Mouse (Mus musculus) cerebellum, postnatal 14 days (tissue): ENCODE data around the gene Svep1.

Experiments used
- DNase-seq, 2 experiments: peaks; one replicate each; pipeline ENCODE4 v3.0.0; 2021; ENCODE audit warnings: mixed read lengths in 2 of 2

Gene Svep1

DNA sequence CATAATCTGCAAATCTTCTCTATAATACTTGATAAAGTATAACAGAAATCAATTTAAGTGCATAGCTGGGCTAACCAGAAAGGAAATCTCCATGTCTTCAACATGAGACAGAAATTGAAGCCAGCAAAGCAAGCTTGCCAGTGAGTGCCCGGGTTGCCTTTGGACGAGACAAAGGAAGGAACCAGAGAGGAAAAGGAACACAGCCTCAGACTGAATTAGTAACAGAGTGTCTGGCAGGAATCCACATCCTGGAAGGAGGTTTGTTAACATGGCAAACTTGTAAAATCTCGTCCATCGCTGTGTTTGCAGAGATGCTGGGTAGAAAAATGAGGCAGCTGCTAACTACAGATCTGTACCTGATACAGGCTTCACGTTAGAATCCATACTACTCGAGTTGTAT is 128.7 kb downstream of the Svep1 start:
- peak; percentile 11 to 40 for DNase-seq

DNA sequence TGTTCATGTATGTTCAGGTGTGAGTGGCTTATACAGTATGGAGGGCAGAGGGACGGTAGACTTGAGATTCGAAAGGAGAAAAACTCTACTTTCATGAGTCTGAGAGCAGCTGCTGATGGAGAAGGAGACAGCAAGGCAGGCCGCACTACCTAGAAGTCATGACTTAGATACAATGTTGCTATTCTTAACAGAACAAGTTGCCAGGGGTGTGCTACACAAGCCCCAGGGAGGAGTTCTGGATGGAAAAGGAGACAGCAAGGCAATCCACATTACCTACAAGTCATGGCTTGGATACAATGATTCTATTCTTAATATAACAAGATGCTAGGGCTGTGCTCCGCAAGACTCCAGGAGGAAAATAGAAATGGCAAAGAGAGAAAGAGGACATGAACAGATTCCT is 129.1 kb downstream of the Svep1 start:
- no peak for DNase-seq

GRCm38 (mm10) chr4:58072888-58073287 is 133.8 kb downstream of the Svep1 start:
- no peak for DNase-seq

- DNase-seq = peak in 1 of 2 experiments; percentile 19
These were observed 137.8 kb downstream of the Svep1 start for GRCm38 (mm10) chr4:58068886-58069285.

DNA sequence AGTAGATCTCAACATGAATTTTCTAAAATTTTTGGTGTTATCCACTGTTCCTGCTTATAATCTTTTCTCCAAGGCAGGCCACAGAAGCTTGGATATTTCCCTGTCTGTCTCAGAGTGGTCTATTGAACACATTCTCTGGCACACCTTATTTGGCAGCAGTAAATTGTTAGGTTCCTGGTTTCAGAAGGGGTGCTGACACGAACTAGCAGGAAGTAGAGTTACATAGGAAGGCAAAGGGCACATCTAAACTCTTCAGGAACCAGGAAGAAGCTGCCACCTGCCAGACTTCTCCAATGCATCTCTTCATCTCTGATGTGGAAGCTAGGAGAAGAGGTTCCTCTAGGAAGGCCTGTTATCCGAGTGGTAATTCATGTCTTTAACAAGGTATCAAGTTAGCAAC is 141.9 kb downstream of the Svep1 start:
- DNase-seq = no peak

DNA sequence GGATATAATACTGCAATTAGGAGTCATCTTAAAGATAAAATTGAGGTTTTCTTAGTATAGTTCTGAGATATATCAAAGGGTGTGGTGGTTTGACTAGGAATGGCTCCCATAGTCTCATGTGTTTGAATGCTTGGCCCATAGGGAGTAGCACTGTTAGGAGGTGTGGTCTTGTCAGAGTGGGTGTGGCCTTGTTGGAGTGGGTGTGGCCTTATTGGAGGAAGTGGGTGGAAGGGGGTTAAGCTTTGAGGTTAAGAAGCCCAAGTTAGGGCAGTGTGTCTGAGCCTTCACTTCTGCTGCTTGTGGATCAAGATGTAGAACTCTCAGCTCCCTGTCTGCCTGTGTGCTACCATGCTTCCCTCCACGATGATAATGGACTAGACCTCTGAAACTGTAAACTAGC is 143.7 kb downstream of the Svep1 start:
- DNase-seq = no peak

- no peak for DNase-seq
These were observed 151.0 kb downstream of the Svep1 start for GRCm38 (mm10) chr4:58055653-58056052.

DNA sequence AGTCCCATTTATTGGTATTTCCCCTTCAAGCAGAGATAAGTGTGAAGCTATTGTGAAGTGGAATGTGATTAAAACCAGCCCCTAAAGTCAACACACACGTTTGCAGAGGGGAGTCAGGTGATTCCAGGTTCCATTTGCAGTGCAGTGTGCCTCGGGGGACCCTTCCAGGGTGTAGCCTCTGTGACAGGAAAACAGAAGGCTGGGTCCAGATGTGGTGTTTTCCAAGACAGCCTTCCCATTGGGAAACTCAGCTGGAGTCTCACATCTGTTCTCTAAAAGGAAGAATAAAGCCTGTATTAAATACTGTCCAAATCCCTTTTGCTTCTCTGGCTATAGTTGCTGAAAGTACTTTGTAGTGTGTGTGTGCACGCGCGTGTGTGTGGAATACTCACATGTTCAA is 152.2 kb downstream of the Svep1 start:
- DNase-seq = no peak

- no peak for DNase-seq
These were observed 155.9 kb downstream of the Svep1 start for GRCm38 (mm10) chr4:58050746-58051145.

- no peak for DNase-seq
These were observed 156.4 kb downstream of the Svep1 start for GRCm38 (mm10) chr4:58050276-58050675.

GRCm38 (mm10) chr4:58044833-58045232 is 161.8 kb downstream of the Svep1 start:
- DNase-seq = no peak

DNA sequence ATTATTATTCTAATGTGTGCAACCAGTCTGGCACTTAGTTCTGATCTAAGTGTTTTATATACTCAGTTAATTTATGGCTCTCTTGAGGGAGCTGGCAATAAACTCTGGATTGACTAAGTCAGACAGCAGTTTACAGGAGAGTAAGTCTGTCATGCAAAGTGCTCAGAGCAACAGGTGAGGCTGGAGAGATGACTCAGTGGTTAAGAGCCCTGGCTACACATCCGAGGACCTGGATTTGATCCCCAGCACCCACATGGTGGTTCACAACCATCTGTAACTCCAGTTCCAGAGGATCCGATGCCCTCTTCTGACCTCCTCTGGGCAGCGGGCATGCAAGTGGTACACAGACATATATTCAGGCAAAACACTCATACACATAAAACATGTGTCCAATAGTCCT is 162.3 kb downstream of the Svep1 start:
- no peak for DNase-seq

GRCm38 (mm10) chr4:58040093-58040492 is 166.6 kb downstream of the Svep1 start:
- no peak for DNase-seq

DNA sequence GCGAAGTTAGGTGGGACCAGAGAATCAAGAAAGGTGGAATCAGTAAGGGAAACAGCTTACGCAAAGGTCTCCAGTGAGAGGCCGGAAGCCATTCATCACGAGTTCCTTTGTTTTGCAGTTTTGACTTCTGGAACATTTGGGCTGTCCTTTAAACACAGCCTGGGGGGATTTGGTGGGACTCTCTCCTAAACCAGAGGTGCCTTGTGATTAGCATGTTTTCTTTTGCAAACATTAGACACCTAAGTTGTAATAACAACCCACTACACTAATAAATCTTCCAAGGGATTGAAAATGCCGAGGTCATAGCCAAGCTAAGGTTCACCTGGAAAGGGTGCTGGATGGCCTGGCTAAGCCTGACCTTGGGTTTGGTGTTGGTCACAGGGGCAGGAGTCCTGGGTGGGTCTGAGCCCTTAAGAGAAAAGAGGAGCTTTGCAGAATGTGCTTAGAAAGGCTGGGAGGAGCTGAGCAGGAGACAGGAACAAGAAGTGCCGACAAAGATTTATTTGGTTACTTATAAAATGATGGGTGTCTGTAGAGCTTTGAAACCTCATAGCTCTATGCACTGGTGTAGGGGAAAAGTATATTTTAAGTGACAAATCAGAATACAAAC is 169.5 kb downstream of the Svep1 start:
- no peak for DNase-seq

GRCm38 (mm10) chr4:58034663-58035062 is 172.0 kb downstream of the Svep1 start:
- no peak for DNase-seq

- no peak for DNase-seq
These were observed 173.9 kb downstream of the Svep1 start for GRCm38 (mm10) chr4:58032714-58033113.

DNA sequence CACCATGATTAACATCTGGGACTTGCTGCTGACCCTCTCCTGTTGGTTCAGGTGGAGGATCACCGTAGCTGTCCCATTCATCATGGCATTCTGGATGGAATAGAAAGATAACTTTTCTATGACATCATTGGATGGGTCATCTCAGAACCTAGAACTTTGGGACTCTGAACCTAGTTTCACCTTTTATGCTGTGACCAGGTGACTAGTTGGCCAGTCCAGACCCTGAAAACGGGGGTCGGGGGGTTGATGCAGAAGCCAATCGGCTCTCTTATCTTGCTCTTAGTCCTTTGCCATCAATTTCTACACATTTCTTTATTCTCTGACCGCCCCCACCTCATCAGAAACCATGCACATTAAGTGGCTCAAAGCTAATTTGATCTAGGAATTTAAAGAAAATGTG is 197.6 kb downstream of the Svep1 start, which contains the start of gene Txndc8:
Gene Txndc8, minus strand, starts transcription at position 101 of the 400 bp plus-strand sequence.
- no peak for DNase-seq

DNA sequence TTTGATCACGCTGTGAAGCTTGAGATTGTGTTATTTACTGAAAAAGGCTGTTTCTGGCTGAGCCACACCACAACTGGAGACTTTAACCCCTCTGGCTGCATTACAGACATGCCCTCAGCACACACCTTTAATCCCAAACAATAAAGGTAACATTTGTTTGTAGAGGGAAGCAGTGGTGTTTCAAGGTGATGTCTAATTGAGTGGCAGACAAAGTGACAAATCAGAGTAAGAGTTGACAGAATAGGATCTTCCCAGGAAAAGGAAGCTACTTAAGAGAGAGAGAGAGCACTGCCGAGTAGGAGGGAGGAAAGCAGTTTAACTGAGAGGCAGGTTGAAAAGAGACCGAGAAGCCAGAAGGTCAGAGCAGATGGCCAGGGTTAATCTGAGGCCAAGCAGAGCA is 203.2 kb downstream of the Svep1 start:
- DNase-seq = peak in 1 of 2 experiments; percentile 19
